Mouse (Mus musculus) cortical plate, adult 2 months (tissue): Measurements from ENCODE around the gene Spns1.

Source experiments
- CTCF ChIP-seq: fragments of 200-500 bp; IDR thresholded peaks from 2 replicates; pipeline ENCODE4 v1.5.1; 2011; ENCODE audit warnings: mild to moderate bottlenecking, control low read depth, low read length; ENCODE audit not compliant: insufficient read depth; ENCODE audit errors: extremely low read depth
- POLR2A ChIP-seq: fragments of 200-500 bp; IDR thresholded peaks from 2 replicates; pipeline ENCODE4 v1.6.1; 2011; ENCODE audit warnings: mild to moderate bottlenecking, low read length, control low read depth; ENCODE audit not compliant: insufficient read depth; ENCODE audit errors: extremely low read depth

GRCm38 (mm10) chr7:126373007-126373406, 4.2 kb downstream of the Spns1 start:
- TF ChIP-seq POLR2A (no peak), CTCF (no peak)
